Mouse (Mus musculus) forebrain, embryonic 11.5 days (tissue): ENCODE measurements around the gene Tspear. TPM values are rescaled to one million over a fixed set of nuclear protein-coding genes. Genes with fewer than 3 reads are reported as not detected.

Experiments
- ATAC-seq: fragments of 200-750 bp; cut with Nextera tagmentation; replicated peaks from 2 replicates; pipeline ENCODE4 v1.8.0; 2017; ENCODE audit warnings: moderate TSS enrichment; ENCODE audit not compliant: low FRiP score
- DNase-seq: peaks from one replicate; pipeline ENCODE4 v3.0.0-alpha.2; 2017; ENCODE audit warnings: low spot score
- H3K27ac ChIP-seq: fragments of 300-500 bp; sonication (generic); 2 replicates; pipeline ENCODE4 v1.5.1; 2014; ENCODE audit warnings: low read depth, low read length
- H3K27me3 ChIP-seq: fragments of 300-500 bp; sonication (generic); 2 replicates; pipeline ENCODE4 v1.6.1; 2014; ENCODE audit warnings: mild to moderate bottlenecking, low read length, mixed read lengths; ENCODE audit not compliant: control insufficient read depth, insufficient read depth
- H3K36me3 ChIP-seq: fragments of 300-500 bp; sonication (generic); 2 replicates; pipeline ENCODE4 v1.6.1; 2014; ENCODE audit warnings: mild to moderate bottlenecking, low read length, moderate library complexity, mixed read lengths; ENCODE audit not compliant: control insufficient read depth, insufficient read depth
- H3K4me1 ChIP-seq: fragments of 300-500 bp; sonication (generic); replicated peaks from 2 replicates; pipeline ENCODE4 v1.6.1; 2014; ENCODE audit warnings: low read length, mixed read lengths; ENCODE audit not compliant: control insufficient read depth, insufficient read depth
- H3K4me2 ChIP-seq: fragments of 300-500 bp; sonication (generic); 2 replicates; pipeline ENCODE4 v1.6.1; 2014; ENCODE audit warnings: low read depth, mild to moderate bottlenecking, low read length, moderate library complexity, mixed read lengths; ENCODE audit not compliant: severe bottlenecking
- H3K4me3 ChIP-seq: fragments of 300-500 bp; sonication (generic); 2 replicates; pipeline ENCODE4 v1.5.1; 2014; ENCODE audit warnings: low read depth, low read length
- H3K9ac ChIP-seq: fragments of 300-500 bp; sonication (generic); 2 replicates; pipeline ENCODE4 v1.6.1; 2014; ENCODE audit warnings: low read length
- H3K9me3 ChIP-seq: fragments of 300-500 bp; sonication (generic); 2 replicates; pipeline ENCODE4 v1.6.1; 2016; ENCODE audit warnings: low read length, mixed read lengths; ENCODE audit not compliant: control insufficient read depth
- WGBS: fragments of 180-500 bp; shearing (Covaris S2); extraction: QIAGEN DNeasy Blood & Tissue Kit; methylation state at CpG from one replicate; pipeline ENCODE4 v1.1.7; 2014; 5-methylcytosine and 5-hydroxymethylcytosine counted together
- polyA plus RNA-seq: library from polyadenylated mRNA; unstranded; fragments of >200 nt; fragmentation: Nextera tagmentation; extraction: Ambion mirVana; gene quantifications from 2 replicates; pipeline ENCODE4 v1.2.1, GENCODE M21; 2014

Tspear gene
- polyA plus RNA-seq, 1 experiment from 2014 or later = 1.5 TPM

- Histone ChIP-seq H3K9me3 (no peaks in the 10 kb centered on the region), H3K36me3 (no peaks in the 10 kb centered on the region), H3K4me3 (no peak overlapping the region), H3K27me3 (no peaks in the 10 kb centered on the region), H3K4me1 (no peaks in the 10 kb centered on the region), H3K27ac (no peak overlapping the region), H3K9ac (no peak overlapping the region), H3K4me2 (no peak overlapping the region)
- DNase-seq = no peak
- ATAC-seq = no peak
- WGBS = 91% methylated on average over 5 of the region's 5 CpGs
Measured at GRCm38 (mm10) chr10:77882553-77882952, 196.2 kb downstream of the Tspear start.

- ATAC-seq = no peak
Measured at GRCm38 (mm10) chr10:77886007-77886747, 199.8 kb downstream of the Tspear start.

GRCm38 (mm10) chr10:77890987-77891565 is 204.7 kb downstream of the Tspear start:
- H3K27me3 ChIP-seq = no peaks in the 10 kb centered on the region
- no peak overlapping the region for H3K4me3 ChIP-seq
- no peaks in the 10 kb centered on the region for H3K36me3 ChIP-seq
- H3K27ac ChIP-seq = no peak overlapping the region
- no peak for DNase-seq
- no peaks in the 10 kb centered on the region for H3K4me1 ChIP-seq
- 85% methylated on average over 8 of the region's 8 CpGs for WGBS
- no peak overlapping the region for H3K9ac ChIP-seq
- H3K9me3 ChIP-seq = no peaks in the 10 kb centered on the region; the same call in 1 of the 2 replicates
- ATAC-seq = no peak
- H3K4me2 ChIP-seq = no peak overlapping the region

More at GRCm38 (mm10) chr10:77886007-77886747, 199.8 kb downstream of the Tspear start:
- H3K4me1 ChIP-seq = no peaks in the 10 kb centered on the region
- H3K4me2 ChIP-seq = no peak overlapping the region
- no peaks in the 10 kb centered on the region; the same call in 1 of the 2 replicates for H3K9me3 ChIP-seq
- no peaks in the 10 kb centered on the region for H3K36me3 ChIP-seq
- no peaks in the 10 kb centered on the region for H3K27me3 ChIP-seq
- no peak overlapping the region for H3K27ac ChIP-seq
- H3K9ac ChIP-seq = no peak overlapping the region
- no peak overlapping the region for H3K4me3 ChIP-seq
- no peak for DNase-seq
- 57% methylated on average over 12 of the region's 12 CpGs for WGBS

GRCm38 (mm10) chr10:77895562-77895961 is 209.2 kb downstream of the Tspear start:
- H3K9ac ChIP-seq = no peak overlapping the region
- no peaks in the 10 kb centered on the region for H3K27me3 ChIP-seq
- ATAC-seq (no peak), DNase-seq (no peak)
- H3K36me3 ChIP-seq = no peaks in the 10 kb centered on the region
- H3K9me3 ChIP-seq = no peaks in the 10 kb centered on the region
- no peak overlapping the region for H3K4me3 ChIP-seq
- H3K4me2 ChIP-seq = no peak overlapping the region
- WGBS = 66% methylated on average over 5 of the region's 5 CpGs
- no peak overlapping the region for H3K27ac ChIP-seq
- H3K4me1 ChIP-seq = no peaks in the 10 kb centered on the region

- Histone ChIP-seq H3K4me1 (0 out of 2 replicates have a peak, but pooled peaks cover 2% of the 10 kb centered on the region), H3K27me3 (no peaks in the 10 kb centered on the region), H3K9me3 (no peaks in the 10 kb centered on the region), H3K4me2 (no peak overlapping the region), H3K27ac (no peak overlapping the region), H3K9ac (no peak overlapping the region), H3K36me3 (no peaks in the 10 kb centered on the region), H3K4me3 (no peak overlapping the region)
- 85% methylated on average over 7 of the region's 7 CpGs for WGBS
- DNase-seq (no peak), ATAC-seq (no peak)
Measured at GRCm38 (mm10) chr10:77900126-77900525, 213.8 kb downstream of the Tspear start.

GRCm38 (mm10) chr10:77900903-77901818 is 214.8 kb downstream of the Tspear start:
- Histone ChIP-seq H3K27me3 (no peaks in the 10 kb centered on the region), H3K36me3 (no peaks in the 10 kb centered on the region), H3K9me3 (no peaks in the 10 kb centered on the region), H3K4me1 (0 out of 2 replicates have a peak, but pooled peaks cover 2% of the 10 kb centered on the region), H3K4me3 (no peak overlapping the region), H3K9ac (no peak overlapping the region), H3K4me2 (no peak overlapping the region), H3K27ac (no peak overlapping the region)
- no peak for DNase-seq
- WGBS = 87% methylated on average over 27 of the region's 27 CpGs
- no peak for ATAC-seq

- H3K27me3 ChIP-seq = no peaks in the 10 kb centered on the region
- 1% methylated on average over 14 of the region's 14 CpGs for WGBS
- no peaks in the 10 kb centered on the region for H3K36me3 ChIP-seq
- no peak for DNase-seq
- no peak overlapping the region for H3K27ac ChIP-seq
- H3K9ac ChIP-seq = peak overlapping the region; percentile 66
- no peaks in the 10 kb centered on the region for H3K9me3 ChIP-seq
- peak; percentile 45 for ATAC-seq
- peak overlapping the region; percentile 76 for H3K4me2 ChIP-seq
- H3K4me3 ChIP-seq = peak overlapping the region; percentile 60
- H3K4me1 ChIP-seq = 0 out of 2 replicates have a peak, but pooled peaks cover 2% of the 10 kb centered on the region
Measured at GRCm38 (mm10) chr10:77901871-77902210, 215.5 kb downstream of the Tspear start.

GRCm38 (mm10) chr10:77902211-77902893 is 216.0 kb downstream of the Tspear start, which contains the start of gene Lrrc3:
Gene Lrrc3, minus strand, starts transcription at chr10:77902536.
- Histone ChIP-seq H3K4me1 (0 out of 2 replicates have a peak, but pooled peaks cover 2% of the 10 kb centered on the region), H3K36me3 (no peaks in the 10 kb centered on the region), H3K9me3 (no peaks in the 10 kb centered on the region), H3K27ac (no peak within 1 kb of the TSS), H3K4me2 (peak within 1 kb of the TSS; percentile 76), H3K4me3 (peak within 1 kb of the TSS; percentile 60), H3K9ac (peak within 1 kb of the TSS; percentile 66), H3K27me3 (no peaks in the 10 kb centered on the region)
- DNase-seq (peak; percentile 91), ATAC-seq (peak; percentile 81)
- WGBS = under 1% methylated on average over 44 of the region's 46 CpGs
